Mouse (Mus musculus): ENCODE results near the gene 2310022B05Rik.

The 2310022B05Rik gene

DNA sequence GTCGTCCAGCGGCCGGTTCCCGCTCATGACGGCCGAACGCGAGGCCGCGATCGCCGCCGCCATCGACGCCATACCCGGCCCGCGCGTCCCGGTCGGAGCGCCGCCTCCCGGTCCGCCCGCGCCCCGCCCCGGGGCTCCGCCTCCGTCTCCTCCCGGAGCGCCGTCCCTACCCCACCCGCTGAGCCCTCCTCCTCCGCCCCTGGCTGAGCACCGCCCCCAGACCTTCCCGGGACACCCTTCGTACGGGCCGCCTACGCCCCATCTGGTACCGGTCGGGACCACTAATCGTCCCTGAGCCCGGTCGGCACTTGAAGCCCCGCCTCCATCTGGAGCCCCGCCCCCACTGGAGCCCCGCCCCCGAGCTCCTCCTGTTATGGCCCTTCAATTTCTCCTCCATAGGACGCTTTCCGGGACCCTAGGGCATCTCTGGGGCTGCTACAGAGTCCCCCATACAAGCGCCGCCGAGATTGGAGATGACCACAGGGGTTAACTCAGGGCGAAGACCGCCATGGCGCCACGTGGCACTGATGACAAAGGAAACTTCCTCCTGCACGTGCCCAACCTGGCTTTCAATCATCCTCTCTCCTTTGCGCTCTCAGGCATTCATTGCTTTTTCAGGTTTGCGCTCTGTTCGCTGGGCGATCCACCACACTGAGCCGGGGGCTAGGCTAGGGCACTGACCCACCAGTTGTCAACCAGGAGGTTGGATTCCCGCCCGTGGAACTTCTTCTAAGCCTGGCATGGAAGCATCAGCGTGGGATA is at the start of gene 2310022B05Rik:
Gene 2310022B05Rik (minus strand): TSS at position 258 of the 762 bp plus-strand sequence.
- peak; percentile 92 for DNase-seq (ENCODE audit: low spot score)

DNA sequence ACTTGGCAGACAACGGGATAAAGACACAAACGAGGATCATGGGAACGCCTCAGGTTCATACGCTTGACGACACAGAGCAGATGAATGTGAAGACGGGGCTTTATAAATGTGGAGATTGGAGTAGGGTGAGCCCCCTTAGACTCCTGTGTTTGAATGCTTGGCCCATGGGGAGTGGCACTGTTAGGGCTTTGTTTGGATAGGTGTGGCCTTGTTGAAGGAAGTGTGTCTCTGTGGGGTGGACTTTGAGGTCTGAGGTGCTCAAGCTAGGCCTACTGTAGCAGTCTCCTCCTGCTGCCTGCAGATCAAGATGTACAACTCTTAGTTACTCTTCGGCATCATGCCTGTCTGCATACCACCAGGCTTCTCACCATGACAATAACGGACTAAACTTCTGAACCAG is 42.7 kb upstream of the 2310022B05Rik start:
- no peak for DNase-seq (ENCODE audit: low spot score)

DNA sequence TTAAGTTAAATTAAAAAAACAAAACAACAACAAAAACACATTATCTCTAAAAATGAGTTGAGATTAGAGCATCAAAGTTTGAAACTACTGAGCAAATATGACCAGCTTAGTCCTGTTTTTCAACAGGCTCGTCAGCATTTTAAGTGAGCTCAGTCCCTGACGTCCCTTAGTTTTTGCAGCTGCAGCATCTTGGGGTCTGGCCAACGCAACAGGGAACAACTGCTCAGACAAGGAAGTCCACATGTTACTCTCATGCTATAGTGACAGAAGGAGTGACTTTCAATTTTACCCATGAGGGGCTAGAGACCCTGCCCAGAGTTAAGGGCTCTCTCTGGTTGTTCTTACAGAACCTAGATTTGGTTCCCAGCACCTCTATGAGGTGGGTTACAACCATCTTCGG is 41.2 kb upstream of the 2310022B05Rik start:
- DNase-seq (ENCODE audit: low spot score), result no peak

DNA sequence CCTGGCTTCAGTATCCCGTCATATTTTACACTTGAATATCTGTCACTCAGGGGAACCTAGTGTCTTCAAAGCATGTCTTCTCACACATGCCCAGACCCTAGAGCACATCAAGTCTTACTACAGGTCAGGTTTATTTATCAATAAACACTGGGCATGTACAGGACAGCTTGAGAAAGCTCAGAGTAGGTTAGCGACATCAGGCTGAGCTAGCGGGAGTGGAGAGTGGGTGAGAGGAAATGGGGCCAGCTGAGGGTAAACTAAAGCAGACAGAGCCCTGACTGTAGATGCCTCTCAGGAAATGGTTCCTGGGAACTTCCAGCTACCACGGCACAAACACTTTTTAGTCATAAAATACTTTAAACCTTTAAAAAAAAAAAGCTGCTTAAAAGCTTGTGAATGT is 40.4 kb upstream of the 2310022B05Rik start:
- DNase-seq (ENCODE audit: low spot score), result no peak

DNA sequence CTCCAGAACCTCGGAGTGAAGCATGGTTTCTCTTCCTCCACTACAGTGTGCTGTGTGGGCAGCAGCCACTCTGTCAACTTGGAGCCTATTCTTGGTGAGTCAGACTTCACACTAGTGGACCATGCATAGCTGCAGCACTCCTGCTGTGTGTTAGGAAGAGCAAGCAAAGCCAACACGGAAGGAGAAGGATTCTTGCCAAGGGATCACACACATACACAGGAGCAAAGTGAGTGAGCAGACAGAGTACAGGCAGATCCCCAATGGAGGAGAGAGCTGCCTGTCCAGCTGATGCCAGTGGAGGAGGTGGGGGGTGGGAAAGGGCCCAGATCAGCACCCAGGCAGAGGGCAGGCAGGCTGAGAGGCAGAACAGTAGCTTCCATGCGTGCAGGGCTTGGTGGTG is 39.0 kb upstream of the 2310022B05Rik start:
- DNase-seq (ENCODE audit: low spot score), result no peak

DNA sequence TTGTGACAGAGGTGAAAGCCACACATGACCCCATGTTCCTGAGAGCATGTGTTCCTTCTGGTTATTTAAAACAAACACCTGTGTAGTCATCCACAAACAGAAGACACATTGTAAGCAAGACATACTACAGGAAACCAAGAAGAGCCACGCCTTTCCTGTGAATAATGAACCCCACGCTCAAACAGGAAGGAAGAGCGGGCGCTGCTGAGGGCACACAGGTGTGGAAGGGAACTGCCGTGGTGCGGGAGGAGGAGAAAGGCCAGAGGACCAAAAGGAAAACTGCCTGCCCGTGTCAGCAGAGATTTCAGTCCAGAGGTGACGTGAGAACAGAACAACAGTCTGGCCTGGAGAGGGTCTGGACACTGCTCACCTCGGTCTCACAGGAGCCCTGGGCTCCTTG is 37.9 kb upstream of the 2310022B05Rik start:
- DNase-seq (ENCODE audit: low spot score), result no peak

DNA sequence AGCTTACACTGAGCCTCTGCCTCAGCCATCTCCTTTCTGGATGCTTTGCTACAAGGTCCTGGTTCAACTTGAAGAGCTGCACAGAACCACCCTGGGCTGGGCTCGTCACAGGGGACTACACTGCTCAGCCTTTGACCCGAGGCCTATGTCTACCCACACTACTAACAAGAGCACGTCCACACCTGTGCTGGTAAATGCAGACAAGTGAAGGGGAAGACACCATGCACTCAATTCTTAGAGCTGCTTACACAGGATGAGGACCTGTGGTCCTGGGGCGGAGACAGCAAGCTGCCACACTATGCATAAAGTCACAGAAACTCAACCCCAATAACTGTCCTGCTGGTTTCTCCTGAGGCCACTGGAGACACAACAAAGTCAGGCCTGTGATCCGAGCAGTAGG is 37.1 kb upstream of the 2310022B05Rik start:
- DNase-seq (ENCODE audit: low spot score), result no peak

DNA sequence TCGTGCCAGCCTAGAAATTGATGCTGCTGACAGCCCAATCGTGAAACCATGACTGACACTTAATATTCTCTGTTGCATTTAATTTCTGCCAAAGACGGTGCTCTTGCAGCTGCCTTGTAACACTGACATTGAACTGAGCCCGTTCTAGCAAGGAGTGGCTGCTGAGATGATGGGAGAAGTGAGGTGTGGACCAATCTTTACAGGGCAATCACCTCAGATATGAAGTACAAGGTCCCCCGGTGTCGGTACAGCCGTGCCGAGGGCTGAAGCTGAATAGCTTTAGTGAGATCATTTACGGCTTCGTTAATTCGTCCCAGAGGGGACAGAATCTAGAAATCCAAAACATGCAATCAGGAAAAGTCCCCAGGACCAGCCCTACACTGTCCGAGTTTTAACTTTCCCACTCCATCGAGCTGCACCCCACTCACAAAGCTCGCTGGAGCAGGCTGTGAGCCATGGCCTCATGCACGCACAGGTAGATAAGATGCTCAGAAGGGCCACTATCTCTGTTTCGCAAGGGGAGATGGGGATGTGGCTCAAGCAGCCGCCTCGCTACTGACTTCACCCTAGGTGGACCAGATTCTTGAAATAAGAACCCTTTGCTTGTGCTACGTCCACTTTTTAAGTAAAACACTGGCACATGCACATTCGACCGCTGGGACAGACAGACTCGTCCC is 32.4 kb upstream of the 2310022B05Rik start:
- no peak for DNase-seq (ENCODE audit: low spot score)

DNA sequence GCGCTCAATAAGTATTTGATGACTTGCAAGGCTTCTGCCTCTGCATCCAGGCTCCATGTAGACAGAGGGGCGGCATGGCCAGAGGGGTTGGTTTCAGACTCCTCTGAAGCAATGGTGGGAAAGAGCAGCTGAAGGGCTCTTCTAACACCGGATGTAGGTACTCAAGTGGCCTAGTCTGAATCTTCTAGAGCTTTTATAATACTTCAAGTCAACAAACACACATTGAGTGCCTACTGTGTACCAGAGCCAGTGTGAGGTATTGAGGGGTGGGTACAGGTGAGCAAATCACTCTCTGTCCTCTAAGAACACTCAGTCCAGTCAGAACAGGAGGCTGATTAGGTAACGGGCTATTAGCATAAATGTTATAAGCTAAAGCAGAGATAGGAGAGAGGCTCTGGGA is 28.5 kb upstream of the 2310022B05Rik start:
- no peak for DNase-seq (ENCODE audit: low spot score)

DNA sequence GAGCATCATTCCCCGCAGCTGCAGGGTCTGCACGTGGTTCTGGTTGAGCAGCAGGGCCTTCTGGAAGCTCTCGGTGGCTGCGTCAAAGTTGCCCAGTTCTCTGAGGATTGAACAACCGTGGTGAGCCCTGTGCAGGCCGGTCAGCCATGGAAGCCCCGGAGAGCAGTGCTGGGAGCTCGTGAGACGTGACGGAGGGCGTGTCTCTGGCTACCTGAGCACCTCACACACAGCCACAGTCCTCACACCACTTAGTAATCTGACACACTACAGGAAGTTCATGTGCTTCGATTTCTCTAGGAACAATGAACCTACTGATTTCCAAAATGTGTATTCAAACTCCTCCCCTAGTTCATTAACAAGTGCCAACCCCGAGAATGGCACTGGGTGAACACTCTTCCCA is 25.7 kb upstream of the 2310022B05Rik start:
- DNase-seq (ENCODE audit: low spot score), result no peak

DNA sequence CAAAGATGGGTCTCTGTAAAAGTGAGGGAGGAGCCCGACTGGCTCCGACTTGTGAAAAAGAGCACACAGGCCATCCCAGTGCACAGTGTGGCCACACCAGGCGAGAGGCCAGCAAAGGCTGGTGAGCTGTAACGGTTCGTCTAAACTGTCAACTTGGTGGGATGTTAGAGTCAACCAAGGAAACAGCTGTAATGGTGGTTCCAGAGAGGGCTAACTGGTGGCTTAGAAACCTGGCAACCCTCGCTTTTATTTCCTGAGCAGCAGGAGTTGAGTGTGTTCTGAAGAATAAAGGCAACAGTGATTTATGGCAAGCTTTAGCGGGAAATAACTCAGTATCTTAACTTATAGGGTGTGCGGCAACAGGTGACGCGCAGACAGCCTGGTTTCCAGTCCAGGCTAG is 19.0 kb upstream of the 2310022B05Rik start:
- DNase-seq (ENCODE audit: low spot score), result no peak

DNA sequence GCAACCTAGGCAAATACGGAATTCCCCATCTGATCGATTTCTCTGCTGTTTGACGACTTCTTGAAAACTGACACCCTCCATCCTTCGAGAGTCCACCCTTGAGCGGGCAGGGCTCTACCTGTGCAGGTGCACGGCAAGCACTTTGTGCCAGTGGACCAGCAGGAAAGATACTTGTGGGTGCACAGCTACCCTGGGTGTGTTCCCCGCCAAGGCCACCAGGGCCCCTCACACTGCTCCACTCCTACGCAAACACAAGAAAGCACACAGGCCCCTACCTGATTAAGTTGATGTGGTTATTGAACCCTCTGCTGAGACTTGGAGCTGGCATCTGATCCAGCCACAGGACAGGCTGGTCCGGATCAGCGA is 18.6 kb upstream of the 2310022B05Rik start:
- no peak for DNase-seq (ENCODE audit: low spot score)

DNA sequence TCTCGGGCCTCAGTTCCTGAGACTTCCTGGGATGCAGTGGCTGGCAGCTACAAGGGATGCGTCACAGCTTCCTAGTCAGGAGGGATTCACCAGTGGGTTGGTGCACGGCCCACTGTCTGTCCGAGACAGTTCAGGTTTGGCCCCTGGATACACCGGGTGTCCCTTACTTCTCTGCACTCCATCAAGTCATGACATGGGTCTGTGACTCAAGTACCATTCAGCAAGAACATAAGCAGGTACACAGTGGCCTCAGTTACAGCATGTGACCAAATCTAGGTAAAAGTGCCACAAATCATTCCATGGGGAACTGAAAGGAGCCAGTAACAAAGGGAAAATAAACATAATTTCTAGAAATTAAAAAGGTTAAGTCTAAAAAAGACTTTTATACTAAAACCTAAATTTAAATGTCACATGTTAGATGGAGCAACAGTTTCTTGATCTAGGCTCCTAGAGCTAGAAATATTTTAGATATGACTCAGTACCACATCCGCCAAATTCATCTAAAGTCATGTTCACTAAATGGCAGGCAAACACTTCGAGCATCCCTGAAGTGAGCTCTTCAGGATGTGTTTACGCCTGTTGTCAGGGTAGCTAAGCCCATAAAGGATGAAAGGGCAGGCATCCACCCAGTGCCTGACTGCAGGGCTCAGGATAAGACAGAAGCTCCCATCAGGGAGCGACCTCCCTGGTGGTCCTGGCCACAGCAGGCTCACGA is 18.1 kb upstream of the 2310022B05Rik start:
- DNase-seq (ENCODE audit: low spot score), result no peak

DNA sequence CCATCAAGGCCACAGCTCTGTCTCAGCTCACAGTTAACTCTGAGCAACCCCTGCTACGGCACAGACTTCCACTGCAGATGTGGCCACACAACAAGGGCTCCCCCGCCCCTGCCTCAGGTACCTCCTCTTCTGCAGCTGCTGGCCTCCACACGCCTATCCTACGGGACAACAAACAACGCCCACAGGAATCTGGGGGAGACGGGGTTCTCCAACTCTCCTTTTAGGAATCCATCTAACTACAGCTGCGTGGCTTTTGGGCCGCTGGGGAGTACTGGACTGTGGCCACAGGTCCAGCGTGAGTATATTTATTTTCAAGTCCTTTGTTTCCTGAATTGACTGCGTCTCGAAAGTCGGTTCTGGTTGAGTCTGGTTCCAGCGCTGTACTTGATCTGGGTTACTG is 15.1 kb upstream of the 2310022B05Rik start:
- no peak for DNase-seq (ENCODE audit: low spot score)

DNA sequence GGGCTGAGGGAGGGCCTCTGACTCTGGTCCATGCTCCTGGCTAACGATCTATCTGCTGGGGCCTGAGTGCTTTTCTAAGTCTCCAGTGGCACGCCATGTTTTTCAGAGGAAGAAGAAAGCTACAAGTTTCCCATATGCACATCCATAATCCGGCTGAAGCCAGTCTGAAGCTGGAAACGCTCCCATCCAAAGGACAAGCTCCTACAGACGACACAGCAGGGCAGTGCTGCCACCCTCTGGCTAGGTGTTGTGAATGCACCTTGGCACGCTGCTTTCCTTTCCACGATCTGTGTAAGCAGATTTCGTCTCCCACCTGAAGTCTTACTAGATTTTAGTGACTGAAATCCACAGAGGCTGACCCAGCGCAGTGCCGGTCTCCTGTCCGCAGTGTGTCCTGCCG is 14.3 kb upstream of the 2310022B05Rik start:
- peak; percentile 90 for DNase-seq (ENCODE audit: low spot score)

DNA sequence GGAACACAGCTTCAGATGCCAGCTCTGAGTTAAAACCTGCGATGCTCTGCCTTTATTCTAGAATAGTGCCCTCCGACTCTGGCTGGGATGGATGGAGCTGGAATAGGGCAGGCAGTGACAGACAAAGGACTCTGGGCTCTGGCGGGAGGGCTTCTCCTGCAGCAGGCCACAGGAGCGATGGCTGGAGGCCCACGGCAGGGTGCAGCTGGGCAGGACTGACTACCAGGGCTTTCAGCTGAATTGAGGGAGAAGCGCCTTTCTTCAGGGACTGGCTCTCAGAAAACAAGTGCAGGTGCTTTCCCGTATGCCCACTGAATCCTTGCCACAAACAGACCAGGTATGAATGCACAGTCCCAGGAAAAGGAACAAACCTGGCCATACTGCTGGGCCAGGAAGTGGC is 13.9 kb upstream of the 2310022B05Rik start:
- DNase-seq (ENCODE audit: low spot score), result no peak

DNA sequence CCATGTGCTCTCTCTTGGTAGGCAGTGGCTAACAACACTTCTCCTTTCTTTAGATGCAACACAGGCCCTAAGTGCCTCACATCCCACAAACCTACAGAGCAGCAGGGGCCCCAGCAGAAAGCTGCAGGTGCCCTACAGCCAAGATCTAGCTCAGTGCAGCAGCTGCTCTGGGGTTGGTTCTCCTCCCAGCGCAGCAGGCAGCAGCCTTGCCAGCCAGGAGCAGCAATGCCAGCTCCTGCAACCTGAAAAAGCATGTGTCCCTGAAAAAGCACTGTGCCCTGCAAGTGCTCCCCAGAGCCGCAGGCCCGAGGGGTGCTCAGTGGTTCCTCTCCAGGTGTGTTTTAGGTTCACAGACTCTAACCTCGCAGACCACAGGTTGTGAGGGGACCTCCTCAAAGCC is 13.5 kb upstream of the 2310022B05Rik start:
- no peak for DNase-seq (ENCODE audit: low spot score)

DNA sequence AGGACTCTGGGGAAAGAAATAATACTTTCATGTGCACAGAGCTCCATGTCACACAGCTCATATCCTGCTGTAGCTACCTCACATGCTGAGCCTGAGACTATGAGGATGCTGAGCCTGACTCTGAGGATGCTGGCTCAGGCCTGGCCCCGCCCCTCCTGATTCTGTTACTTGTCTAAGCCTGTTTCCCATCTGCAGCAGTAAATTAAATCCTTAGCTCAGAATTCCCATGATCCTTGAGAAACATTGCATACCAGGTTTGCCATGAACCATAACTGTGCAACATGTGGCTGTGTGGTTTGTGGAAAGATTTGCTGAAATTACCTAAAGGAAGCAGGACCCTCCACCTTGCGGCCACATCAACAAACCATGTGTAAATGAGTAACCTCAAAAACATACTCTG is 9.2 kb upstream of the 2310022B05Rik start:
- no peak for DNase-seq (ENCODE audit: low spot score)

DNA sequence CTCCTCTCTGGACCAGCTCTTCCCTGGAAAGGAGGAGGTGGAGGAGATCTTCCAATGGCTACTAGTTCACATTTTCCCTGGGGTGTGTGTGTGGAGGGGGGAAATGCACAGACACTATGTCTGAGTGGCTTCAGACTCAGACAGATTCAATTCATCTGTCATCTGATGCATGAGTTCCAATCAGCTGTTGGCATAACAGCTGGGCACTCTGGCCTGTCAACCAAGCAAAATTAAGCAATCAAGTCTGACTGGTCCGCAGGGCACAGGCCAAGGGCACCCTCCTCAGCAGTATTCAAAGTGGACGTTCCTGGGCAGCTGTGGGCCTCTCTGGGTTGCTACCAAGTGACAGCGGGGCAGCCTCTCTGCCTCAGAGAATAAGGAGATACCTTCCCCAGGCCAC is 5.6 kb upstream of the 2310022B05Rik start:
- DNase-seq (ENCODE audit: low spot score), result no peak

DNA sequence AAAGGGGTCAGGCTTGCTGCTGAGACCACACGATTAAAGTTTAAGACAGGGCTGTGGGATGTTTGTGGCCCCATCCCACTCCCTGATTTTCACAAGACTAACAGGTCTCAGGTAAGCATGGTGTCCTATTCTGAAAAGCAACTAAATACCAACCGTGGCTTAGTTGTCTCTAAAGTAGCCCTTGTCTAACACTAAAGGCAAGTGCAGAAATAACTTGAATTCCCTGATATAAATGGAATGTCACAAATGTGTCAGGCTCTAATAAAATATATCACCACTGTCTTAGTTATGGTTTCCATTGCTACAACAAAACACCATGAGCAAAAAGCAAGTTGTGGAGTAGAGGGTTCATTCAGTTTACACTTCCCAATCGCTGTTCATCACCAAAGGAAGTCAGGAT is 1.2 kb upstream of the 2310022B05Rik start:
- DNase-seq (ENCODE audit: low spot score), result no peak

DNA sequence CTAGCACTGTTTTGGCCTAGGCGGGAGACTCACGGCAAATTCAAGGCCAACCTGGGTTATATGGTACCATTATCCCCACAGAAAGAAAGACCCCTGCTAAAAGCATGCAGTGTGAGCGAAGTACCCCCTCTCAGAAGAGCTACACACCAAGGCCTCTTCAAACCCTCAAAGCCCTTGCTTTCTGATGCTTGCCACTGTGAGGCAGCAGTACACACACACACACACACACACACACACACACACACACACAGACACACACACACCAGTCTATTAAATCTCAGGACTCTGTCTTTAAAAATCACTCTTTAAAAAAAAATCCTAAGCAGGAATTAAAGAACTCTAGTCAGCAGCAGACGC is 683 bp upstream of the 2310022B05Rik start:
- no peak for DNase-seq (ENCODE audit: low spot score)

DNA sequence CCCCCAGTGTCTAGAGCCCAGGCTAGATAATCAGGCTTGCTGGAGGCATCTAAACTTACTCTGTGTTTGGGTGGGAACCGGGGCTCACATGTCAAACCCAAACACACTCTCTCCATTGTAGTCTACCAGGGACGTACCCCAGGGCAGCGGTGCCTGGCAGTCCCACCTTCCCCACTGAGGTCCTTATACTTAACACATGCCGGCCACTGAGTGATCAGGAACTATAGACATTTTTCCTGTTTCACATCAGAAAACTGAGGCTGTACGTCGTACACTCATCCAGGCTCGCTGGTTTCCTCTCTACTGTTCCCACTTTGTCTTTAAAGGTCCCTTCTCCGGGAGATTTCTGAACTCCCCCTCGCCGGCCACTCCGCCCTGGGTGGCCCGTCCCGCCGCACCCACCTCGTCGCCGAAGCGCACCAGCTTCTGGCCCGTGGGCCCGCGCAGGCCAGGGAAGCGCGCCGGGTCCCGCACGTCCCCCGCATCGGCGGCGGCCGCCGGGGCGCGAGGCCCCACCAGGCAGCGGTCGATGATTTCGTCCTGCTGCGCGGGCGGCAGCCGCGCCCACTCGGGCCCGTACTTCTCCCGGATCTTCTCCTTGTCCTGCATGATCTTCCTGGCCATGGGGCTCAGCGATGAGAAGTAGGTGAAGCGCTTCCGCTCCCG is 590 bp downstream of the 2310022B05Rik start:
- no peak for DNase-seq (ENCODE audit: low spot score)

DNA sequence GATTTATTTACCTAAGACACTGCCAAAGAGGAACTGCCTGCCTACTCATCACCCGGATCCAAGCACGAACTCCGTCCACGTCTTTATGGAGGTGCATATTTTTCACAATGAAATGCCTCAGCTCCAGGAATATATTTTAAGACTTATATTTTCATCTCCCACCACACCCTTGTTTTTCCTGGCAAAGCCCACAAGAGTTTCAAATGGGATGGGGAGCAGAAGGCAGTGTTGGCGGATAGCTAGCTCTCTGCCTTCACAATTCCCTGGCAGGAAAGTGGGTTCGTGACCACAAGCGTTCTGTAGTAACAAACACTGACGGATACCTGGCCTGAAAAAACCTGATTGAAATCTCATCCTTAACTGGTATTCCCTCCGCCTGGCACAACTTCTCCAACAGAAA is 1.4 kb downstream of the 2310022B05Rik start:
- DNase-seq (ENCODE audit: low spot score), result no peak

Data from testis, postnatal 10 days (tissue).